Mouse (Mus musculus) kidney, postnatal 36 days (tissue): ENCODE results near the gene Sulf2.
A peak's percentile ranks its signal among the peaks of the same experiment; 100 is the strongest.

Source experiments
- DNase-seq, 2 experiments: peaks; one replicate each; pipeline ENCODE4 v3.0.0; 2021 to 2022; ENCODE audit warnings: mixed read lengths in 2 of 2

Gene Sulf2

GRCm38 (mm10) chr2:166148672-166149332, 6.7 kb downstream of the Sulf2 start:
- no peak for DNase-seq

- DNase-seq, result no peak
These were observed 7.4 kb downstream of the Sulf2 start for GRCm38 (mm10) chr2:166147930-166148651.

GRCm38 (mm10) chr2:166146446-166146845, 9.0 kb downstream of the Sulf2 start:
- no peak for DNase-seq

- DNase-seq, result no peak
These were observed 10.4 kb downstream of the Sulf2 start for GRCm38 (mm10) chr2:166145031-166145430.

- DNase-seq, result peak in 1 of 2 experiments; percentile 67
These were observed 11.6 kb downstream of the Sulf2 start for GRCm38 (mm10) chr2:166143871-166144270.

GRCm38 (mm10) chr2:166142561-166143112, 12.8 kb downstream of the Sulf2 start:
- peak; percentile 68 to 77 for DNase-seq

GRCm38 (mm10) chr2:166141910-166142309, 13.6 kb downstream of the Sulf2 start:
- no peak for DNase-seq

GRCm38 (mm10) chr2:166141039-166141438, 14.4 kb downstream of the Sulf2 start:
- no peak for DNase-seq

- DNase-seq, result peak; percentile 91 to 92
These were observed 15.0 kb downstream of the Sulf2 start for GRCm38 (mm10) chr2:166140427-166140826.

- no peak for DNase-seq
These were observed 17.2 kb downstream of the Sulf2 start for GRCm38 (mm10) chr2:166138308-166138707.

- no peak for DNase-seq
These were observed 18.0 kb downstream of the Sulf2 start for GRCm38 (mm10) chr2:166137467-166137866.

- peak in 1 of 2 experiments; percentile 37 for DNase-seq
These were observed 19.6 kb downstream of the Sulf2 start for GRCm38 (mm10) chr2:166135711-166136485.

- DNase-seq, result no peak
These were observed 26.7 kb downstream of the Sulf2 start for GRCm38 (mm10) chr2:166128756-166129155.

GRCm38 (mm10) chr2:166128032-166128431, 27.4 kb downstream of the Sulf2 start:
- no peak for DNase-seq

GRCm38 (mm10) chr2:166126343-166126742, 29.1 kb downstream of the Sulf2 start:
- DNase-seq, result no peak

GRCm38 (mm10) chr2:166125492-166126252, 29.8 kb downstream of the Sulf2 start:
- peak; percentile 67 to 71 for DNase-seq

- no peak for DNase-seq
These were observed 30.4 kb downstream of the Sulf2 start for GRCm38 (mm10) chr2:166125033-166125432.

GRCm38 (mm10) chr2:166122781-166123180, 32.7 kb downstream of the Sulf2 start:
- DNase-seq, result no peak

GRCm38 (mm10) chr2:166121681-166122355, 33.6 kb downstream of the Sulf2 start:
- DNase-seq, result peak; percentile 70 to 85

- DNase-seq, result no peak
These were observed 35.5 kb downstream of the Sulf2 start for GRCm38 (mm10) chr2:166119992-166120391.

- no peak for DNase-seq
These were observed 38.8 kb downstream of the Sulf2 start for GRCm38 (mm10) chr2:166116704-166117103.

- no peak for DNase-seq
These were observed 39.2 kb downstream of the Sulf2 start for GRCm38 (mm10) chr2:166116278-166116608.
